Mouse (Mus musculus): ENCODE data around the gene Nfkb2.

Gene Nfkb2

GRCm38 (mm10) chr19:46344710-46345419, 40.7 kb downstream of the Nfkb2 start:
- DNase-seq (ENCODE audit: low read depth) = no peak

GRCm38 (mm10) chr19:46347146-46347545, 43.0 kb downstream of the Nfkb2 start:
- no peak for DNase-seq (ENCODE audit: low read depth)

GRCm38 (mm10) chr19:46347936-46348668, 44.0 kb downstream of the Nfkb2 start:
- DNase-seq (ENCODE audit: low read depth) = peak; percentile 70

DNA sequence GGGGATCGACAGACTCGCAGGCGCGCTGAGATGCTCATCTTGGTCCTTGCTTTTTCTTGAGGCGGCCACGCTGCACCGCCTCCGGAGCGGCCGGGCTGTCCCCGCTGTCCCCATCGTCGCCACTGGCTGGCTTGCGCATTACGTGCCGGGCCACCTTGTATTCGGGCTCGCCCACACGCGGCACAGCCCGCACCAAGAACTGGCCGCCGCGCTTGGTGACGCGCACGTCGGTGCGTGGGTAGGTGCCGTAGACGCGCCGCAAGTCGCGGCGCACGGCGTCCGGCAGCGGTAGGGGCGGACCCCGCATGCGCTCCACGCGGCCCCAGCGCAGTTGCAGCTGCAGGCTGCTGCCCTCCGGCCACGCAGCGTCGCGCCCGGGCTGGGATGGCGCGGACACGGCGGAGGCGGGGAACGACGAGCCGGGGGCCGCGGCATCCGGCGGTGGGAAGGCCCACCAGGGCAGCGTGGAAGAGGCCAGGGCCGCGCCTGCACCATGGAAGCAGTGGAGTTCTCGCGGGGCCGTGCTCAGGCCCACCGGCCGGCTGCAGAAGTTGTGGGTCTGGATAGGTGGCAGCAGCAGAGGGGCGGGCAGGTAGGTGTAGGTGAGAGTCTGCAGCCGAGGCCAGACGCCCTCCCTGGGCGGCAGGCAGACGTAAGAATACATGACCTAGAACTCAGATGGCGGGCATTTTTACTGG, 44.8 kb downstream of the Nfkb2 start:
- peak; percentile 85 for DNase-seq (ENCODE audit: low read depth)

DNA sequence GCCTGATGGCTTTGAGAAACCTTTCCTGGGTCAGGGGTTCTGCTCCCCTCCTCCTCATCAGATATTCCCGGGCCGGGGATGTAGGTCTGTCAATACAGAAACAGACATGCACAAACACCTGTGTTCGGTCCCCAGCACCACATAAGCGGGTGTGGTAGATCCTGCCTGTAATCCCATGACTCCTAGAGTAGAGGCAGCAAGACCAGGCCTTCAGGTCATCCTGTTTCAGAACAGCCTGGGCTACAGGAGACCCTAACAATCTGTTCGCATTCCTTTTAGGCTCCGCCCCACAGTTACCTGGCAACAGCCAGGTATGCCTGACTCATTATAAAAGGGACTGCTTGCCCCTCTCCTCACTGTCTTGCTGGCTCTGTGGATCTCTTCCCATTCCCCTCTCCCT, 45.4 kb downstream of the Nfkb2 start:
- no peak for DNase-seq (ENCODE audit: low read depth)

GRCm38 (mm10) chr19:46350168-46350932, 46.2 kb downstream of the Nfkb2 start, which contains the start of gene 2310034G01Rik:
2310034G01Rik (minus strand) TSS chr19:46350302.
- peak; percentile 68 for DNase-seq (ENCODE audit: low read depth)

DNA sequence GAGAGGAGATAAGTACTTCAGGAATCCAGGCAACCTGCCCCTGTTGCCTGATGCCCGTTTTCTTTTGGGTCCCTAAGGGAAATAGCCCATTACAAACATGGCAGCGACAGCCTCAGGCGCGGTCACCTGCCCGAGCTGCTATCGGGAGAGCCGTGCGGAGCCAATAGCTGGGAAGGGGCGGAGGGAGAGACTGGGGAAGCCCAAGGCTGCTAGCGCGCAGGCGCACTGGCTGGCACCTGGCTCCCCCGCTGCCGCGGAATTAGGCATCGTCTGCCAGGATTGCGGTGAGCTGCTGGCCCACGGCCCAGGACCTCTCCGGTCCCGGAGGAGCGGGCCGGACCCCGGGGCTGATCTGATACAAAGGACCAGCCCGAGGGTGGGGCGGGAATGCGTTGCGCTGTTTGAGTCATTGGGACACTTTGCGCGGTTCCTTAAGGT, 52.6 kb downstream of the Nfkb2 start:
- peak; percentile 94 for DNase-seq (ENCODE audit: low read depth)

- peak; percentile 95 for DNase-seq (ENCODE audit: low read depth)
Measured at GRCm38 (mm10) chr19:46357344-46358280, 53.5 kb downstream of the Nfkb2 start.

GRCm38 (mm10) chr19:46358381-46358780, 54.3 kb downstream of the Nfkb2 start:
- DNase-seq (ENCODE audit: low read depth) = peak; percentile 82

Data from 416B (cell line).